15 mouse cellular contexts compared by ENCODE assay signal in genomic region chr9:101995423-101996156, GRCm38 (mm10).
DNase-seq lines count a peak whose midpoint lies in the region; ATAC-seq and TF ChIP-seq lines count a peak whose summit lies in the region.
"Had no signal": no experiment of that assay in that cellular context is flagged by ENCODE, and none has a peak within 500 bp of the region (broad histone marks: within the 10 kb centered on the region; RNA-seq: fewer than 3 reads in every experiment).

No protein-coding gene starts in this region.

- no peaks in the 10 kb centered on the region; the same call in 1 of the 2 replicates for H3K9me3 ChIP-seq in heart, embryonic 10.5 days
- H3K9me3 ChIP-seq in liver, embryonic 11.5 days (ENCODE audit: control insufficient read depth, low read length): no peaks in the 10 kb centered on the region
- H3K9me3 ChIP-seq in midbrain, embryonic 11.5 days (ENCODE audit: control insufficient read depth, low read length): no peaks in the 10 kb centered on the region
- H3K9me3 ChIP-seq: forebrain, embryonic 15.5 days; limb, embryonic 12.5 days had no signal

- no peak overlapping the region for H3K4me3 ChIP-seq in heart, embryonic 10.5 days
- H3K4me3 ChIP-seq in bone marrow, adult 2 months (replicated peaks; ENCODE audit: control insufficient read depth, low read depth, low read length): no peak overlapping the region
- H3K4me3 ChIP-seq in liver, embryonic 11.5 days (ENCODE audit: low read depth, low read length): no peak overlapping the region
- H3K4me3 ChIP-seq in midbrain, embryonic 11.5 days (ENCODE audit: low read depth, low read length): no peak overlapping the region
- no peak overlapping the region for H3K4me3 ChIP-seq in thymus, adult 2 months (ENCODE audit: control insufficient read depth, insufficient read depth, low read length)
- H3K4me3 ChIP-seq: embryonic facial prominence, embryonic 13.5 days; forebrain, embryonic 15.5 days; limb, embryonic 12.5 days had no signal

- no peak for TF ChIP-seq CTCF in bone marrow, adult 2 months (IDR thresholded peaks at IDR 0.05; ENCODE audit: control insufficient read depth, insufficient read depth, low read length)
- TF ChIP-seq CTCF in thymus, adult 2 months (IDR thresholded peaks at IDR 0.05; ENCODE audit: borderline replicate concordance, control insufficient read depth, extremely low read depth, insufficient read depth, low read length, poor library complexity): no peak

- no peak overlapping the region for H3K27ac ChIP-seq in heart, embryonic 10.5 days
- peak overlapping the region; percentile 90 for H3K27ac ChIP-seq in bone marrow, adult 2 months (ENCODE audit: control insufficient read depth, insufficient read depth, low read depth, low read length, poor library complexity)
- peak overlapping the region; percentile 89 for H3K27ac ChIP-seq in liver, embryonic 11.5 days (ENCODE audit: low read depth, low read length)
- no peak overlapping the region for H3K27ac ChIP-seq in midbrain, embryonic 11.5 days (ENCODE audit: low read depth, low read length)
- no peak overlapping the region for H3K27ac ChIP-seq in thymus, adult 2 months (ENCODE audit: control insufficient read depth, insufficient read depth, low read length)
- H3K27ac ChIP-seq: embryonic facial prominence, embryonic 13.5 days; forebrain, embryonic 15.5 days; limb, embryonic 12.5 days had no signal

- H3K27me3 ChIP-seq in heart, embryonic 10.5 days (ENCODE audit: insufficient read depth, poor library complexity, severe bottlenecking): peaks cover 21% of the 10 kb centered on the region
- no peaks in the 10 kb centered on the region for H3K27me3 ChIP-seq in liver, embryonic 11.5 days (replicated peaks; ENCODE audit: control insufficient read depth, insufficient read depth, low read length)
- no peaks in the 10 kb centered on the region for H3K27me3 ChIP-seq in midbrain, embryonic 11.5 days (ENCODE audit: control insufficient read depth, insufficient read depth, low read length)
- H3K27me3 ChIP-seq in thymus, adult 2 months (ENCODE audit: control insufficient read depth, insufficient read depth, low read length): no peaks in the 10 kb centered on the region
- H3K27me3 ChIP-seq: embryonic facial prominence, embryonic 13.5 days; forebrain, embryonic 15.5 days; limb, embryonic 12.5 days had no signal

- ATAC-seq in liver, embryonic 11.5 days (replicated peaks; ENCODE audit: low FRiP score): peak; percentile 97
- ATAC-seq in midbrain, embryonic 11.5 days (ENCODE audit: low FRiP score): no peak
- ATAC-seq: forebrain, embryonic 15.5 days had no signal

- peak overlapping the region; percentile 58 for H3K4me2 ChIP-seq in liver, embryonic 11.5 days
- no peak overlapping the region for H3K4me2 ChIP-seq in midbrain, embryonic 11.5 days
- H3K4me2 ChIP-seq: embryonic facial prominence, embryonic 13.5 days; forebrain, embryonic 15.5 days; limb, embryonic 12.5 days had no signal

- H3K4me1 ChIP-seq in heart, embryonic 10.5 days: peaks cover 27% of the 10 kb centered on the region
- H3K4me1 ChIP-seq in bone marrow, adult 2 months (ENCODE audit: control insufficient read depth, insufficient read depth, low read length): no peaks in the 10 kb centered on the region; the same call in 1 of the 2 replicates
- peaks cover 25% of the 10 kb centered on the region for H3K4me1 ChIP-seq in liver, embryonic 11.5 days (replicated peaks; ENCODE audit: control insufficient read depth, insufficient read depth, low read length)
- no peaks in the 10 kb centered on the region for H3K4me1 ChIP-seq in midbrain, embryonic 11.5 days (ENCODE audit: control insufficient read depth, insufficient read depth, low read length)
- no peaks in the 10 kb centered on the region for H3K4me1 ChIP-seq in thymus, adult 2 months (replicated peaks; ENCODE audit: control insufficient read depth, insufficient read depth, low read length)
- H3K4me1 ChIP-seq: embryonic facial prominence, embryonic 13.5 days; limb, embryonic 12.5 days had no signal

- no peak overlapping the region for H3K9ac ChIP-seq in liver, embryonic 11.5 days (ENCODE audit: low read depth, low read length)
- H3K9ac ChIP-seq in midbrain, embryonic 11.5 days (ENCODE audit: low read length): no peak overlapping the region
- H3K9ac ChIP-seq: embryonic facial prominence, embryonic 13.5 days; forebrain, embryonic 15.5 days; limb, embryonic 12.5 days had no signal

- 7% methylated on average over 10 of the region's 10 CpGs for WGBS in heart, embryonic 10.5 days
- 54% methylated on average over 10 of the region's 10 CpGs for WGBS in bone marrow, adult 2 months
- WGBS in liver, embryonic 11.5 days: 11% methylated on average over 10 of the region's 10 CpGs
- WGBS in midbrain, embryonic 11.5 days: 80% methylated on average over 10 of the region's 10 CpGs
- 86% methylated on average over 10 of the region's 10 CpGs for WGBS in thymus, adult 2 months

- TF ChIP-seq POLR2A in bone marrow, adult 2 months (IDR thresholded peaks at IDR 0.05; ENCODE audit: borderline replicate concordance, control insufficient read depth, low read depth, low read length): no peak
- TF ChIP-seq POLR2A in thymus, adult 2 months (IDR thresholded peaks at IDR 0.05; ENCODE audit: control insufficient read depth, extremely low read depth, insufficient read depth, low read length, poor library complexity): no peak

- no peaks in the 10 kb centered on the region for H3K36me3 ChIP-seq in heart, embryonic 10.5 days
- H3K36me3 ChIP-seq in liver, embryonic 11.5 days (ENCODE audit: control insufficient read depth, insufficient read depth, low read length): no peaks in the 10 kb centered on the region
- no peaks in the 10 kb centered on the region for H3K36me3 ChIP-seq in midbrain, embryonic 11.5 days (ENCODE audit: control insufficient read depth, insufficient read depth, low read length)
- H3K36me3 ChIP-seq in thymus, adult 2 months (ENCODE audit: control insufficient read depth, insufficient read depth, low read length): no peaks in the 10 kb centered on the region
- H3K36me3 ChIP-seq: embryonic facial prominence, embryonic 13.5 days; limb, embryonic 12.5 days had no signal

- DNase-seq in heart, embryonic 10.5 days (ENCODE audit: low spot score): peak; percentile 69
- DNase-seq in heart, adult 18-20 months: no peak
- DNase-seq in liver, embryonic 11.5 days (ENCODE audit: low spot score): peak; percentile 41
- peak; percentile 45 for DNase-seq in midbrain, embryonic 11.5 days (ENCODE audit: low spot score, missing footprints)
- DNase-seq in testis, postnatal 14 days (ENCODE audit: low spot score): no peak
- no peak for DNase-seq in gastrocnemius, postnatal 10 days
- DNase-seq in thymus, adult 2 months: no peak
- DNase-seq: cerebellum, adult 9-11 months; gastrocnemius, postnatal 36 days; heart, postnatal 14 days; right cerebral cortex, adult 18-20 months had no signal

Comparison
In these comparisons a context has a peak if more than half of its experiments do, and no peak if none do; other contexts are left out.
1. DNase-seq: peak in heart, embryonic 10.5 days (single experiment), liver, embryonic 11.5 days (single experiment) and midbrain, embryonic 11.5 days (single experiment); none in heart, adult 18-20 months (0 of 2), testis, postnatal 14 days (single experiment), gastrocnemius, postnatal 10 days (single experiment) and thymus, adult 2 months (single experiment).
2. H3K27ac ChIP-seq: peak in bone marrow, adult 2 months (single experiment) and liver, embryonic 11.5 days (single experiment); none in heart, embryonic 10.5 days (single experiment), midbrain, embryonic 11.5 days (single experiment) and thymus, adult 2 months (single experiment).